Mouse (Mus musculus): ENCODE results near the gene Polr3e.

DNA sequence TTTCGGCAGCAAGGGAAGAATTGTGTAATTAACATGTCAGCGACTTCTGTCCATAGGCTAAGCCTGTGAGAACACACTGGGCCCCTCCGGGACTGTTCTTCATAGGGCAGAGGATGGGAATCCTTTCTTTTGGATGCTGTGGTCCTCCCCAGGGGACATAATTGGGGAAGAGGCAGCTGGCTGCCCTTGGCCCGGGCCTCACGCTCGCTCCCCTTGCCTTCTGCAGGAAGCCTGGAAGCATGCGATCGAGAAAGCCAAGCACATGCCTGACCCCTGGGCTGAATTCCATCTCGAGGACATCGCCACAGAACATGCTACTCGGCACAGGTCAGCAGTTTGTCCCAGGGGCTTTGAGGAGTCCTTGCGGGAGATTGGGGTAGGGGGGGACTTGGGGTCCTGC is 44.5 kb upstream of the Polr3e start:
- TF ChIP-seq EP300 (IDR thresholded peaks at IDR 0.05; ENCODE audit: low read depth) (no peak), CTCF (IDR thresholded peaks at IDR 0.05; ENCODE audit: low read depth) (no peak)

Measured in liver, postnatal 0 days (tissue).